Mouse (Mus musculus): ENCODE data around the gene Rasgrp4. TPM values are rescaled to one million over a fixed set of nuclear protein-coding genes. Genes with fewer than 3 reads are reported as not detected.

Rasgrp4 gene
- total and polyA plus RNA-seq, 3 experiments: 0.26 to 3.2 (median 1.4) TPM

DNA sequence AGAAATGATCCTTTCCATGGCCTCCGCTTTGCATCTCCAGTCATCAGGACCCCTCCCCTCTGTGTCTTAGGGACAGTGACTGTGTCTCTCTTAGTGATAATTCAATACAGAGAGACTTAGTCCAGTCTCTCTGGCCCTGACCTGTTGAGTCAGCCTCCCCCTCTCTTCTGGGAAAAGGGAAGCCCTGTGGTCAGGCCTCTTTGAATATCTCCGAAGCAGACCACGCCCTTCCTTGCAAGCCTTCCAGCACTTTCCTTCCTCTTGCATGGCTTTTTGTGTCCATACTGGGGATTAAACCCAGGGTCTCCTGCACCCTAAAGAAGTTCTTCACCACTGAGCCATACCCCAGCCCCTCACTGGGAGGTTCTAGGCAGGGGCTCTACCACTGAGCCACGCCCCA is 9.4 kb downstream of the Rasgrp4 start:
- TF ChIP-seq ZNF384 (IDR thresholded peaks at IDR 0.05; ENCODE audit: low read depth, low read length): no peak
- TF ChIP-seq MAX (IDR thresholded peaks at IDR 0.05; ENCODE audit: low read length): no peak
- no peak for TF ChIP-seq MAZ (IDR thresholded peaks at IDR 0.05; ENCODE audit: low read depth, low read length)
- TF ChIP-seq BHLHE40 (IDR thresholded peaks at IDR 0.05; ENCODE audit: low read depth, low read length): no peak
- TF ChIP-seq SIN3A (IDR thresholded peaks at IDR 0.05; ENCODE audit: low read length): no peak
- TF ChIP-seq TBP (conservative IDR thresholded peaks at IDR 0.05; ENCODE audit: low read depth, low read length): no peak
- TF ChIP-seq RAD21 (IDR thresholded peaks at IDR 0.05; ENCODE audit: low read depth, low read length): no peak
- no peak for TF ChIP-seq HCFC1 (IDR thresholded peaks at IDR 0.05; ENCODE audit: low read depth, low read length)
- TF ChIP-seq MYC (IDR thresholded peaks at IDR 0.05; ENCODE audit: low read depth, low read length): no peak
- no peak for TF ChIP-seq MXI1 (IDR thresholded peaks at IDR 0.05; ENCODE audit: low read depth, low read length)
- no peak for TF ChIP-seq USF1 (IDR thresholded peaks at IDR 0.05; ENCODE audit: low read depth, low read length)
- TF ChIP-seq ZKSCAN1 (IDR thresholded peaks at IDR 0.05; ENCODE audit: borderline replicate concordance, low read depth, low read length): no peak
- TF ChIP-seq TCF12 (IDR thresholded peaks at IDR 0.05; ENCODE audit: low read depth, low read length): no peak
- TF ChIP-seq EP300 (IDR thresholded peaks at IDR 0.05; ENCODE audit: low read length): no peak
- no peak for TF ChIP-seq IRF4 (IDR thresholded peaks at IDR 0.05; ENCODE audit: low read depth, low read length)
- no peak for TF ChIP-seq JUN (IDR thresholded peaks at IDR 0.05; ENCODE audit: insufficient read depth, low read depth, low read length)
- in situ Hi-C loops (cut with MboI; ENCODE audit: low pct_ligation_motif_present, low pct_unique_long_range_greater_than_20kb, low sequenced_read_pairs): no loop called here
- no peak for DNase-seq (ENCODE audit: extremely low read depth)
- H3K4me2 ChIP-seq (ENCODE audit: insufficient read depth, low read depth, poor library complexity, severe bottlenecking): no peak overlapping the region
- H3K27ac ChIP-seq (ENCODE audit: insufficient read depth, low read depth): no peak overlapping the region
- no peaks in the 10 kb centered on the region for H3K27me3 ChIP-seq (replicated peaks)
- H3K9me3 ChIP-seq (replicated peaks; ENCODE audit: low read length): no peaks in the 10 kb centered on the region
- H3K9ac ChIP-seq (ENCODE audit: insufficient read depth, low read depth): no peak overlapping the region
- no peak overlapping the region for H3K4me3 ChIP-seq (replicated peaks in 1 of 3; ENCODE audit: low read depth in 2 of 3, low read length in 2 of 3, poor library complexity in 1 of 3)
- H3K36me3 ChIP-seq (replicated peaks in 1 of 2; ENCODE audit: control insufficient read depth in 1 of 2, insufficient read depth in 1 of 2, low read length in 1 of 2): peaks cover 0 to 7% of the 10 kb centered on the region in 2 experiments
- H3K4me1 ChIP-seq (ENCODE audit: control insufficient read depth in 1 of 2, insufficient read depth in 2 of 2): peaks cover 12 to 37% of the 10 kb centered on the region in 2 experiments
- dilution Hi-C loops (cut with MboI; ENCODE audit: extremely low pct_ligation_motif_present, extremely low pct_unique_long_range_greater_than_20kb, low sequenced_read_pairs): no loop called here
- no peaks in the 10 kb centered on the region for H3K79me2 ChIP-seq (replicated peaks; ENCODE audit: control insufficient read depth, extremely low read depth, insufficient read depth, poor library complexity, severe bottlenecking)

- H3K27ac ChIP-seq (ENCODE audit: insufficient read depth, low read depth): no peak overlapping the region
- TF ChIP-seq USF1 (IDR thresholded peaks at IDR 0.05; ENCODE audit: low read depth, low read length) (no peak), ZNF384 (IDR thresholded peaks at IDR 0.05; ENCODE audit: low read depth, low read length) (no peak), ELF1 (IDR thresholded peaks at IDR 0.05; ENCODE audit: low read depth, low read length) (no peak), ZC3H11A (IDR thresholded peaks at IDR 0.05; ENCODE audit: low read depth, low read length) (no peak), ZMIZ1 (IDR thresholded peaks at IDR 0.05; ENCODE audit: low read depth, low read length) (no peak), ZKSCAN1 (IDR thresholded peaks at IDR 0.05; ENCODE audit: borderline replicate concordance, low read depth, low read length) (no peak), MAZ (IDR thresholded peaks at IDR 0.05; ENCODE audit: low read depth, low read length) (no peak), SIN3A (IDR thresholded peaks at IDR 0.05; ENCODE audit: low read length) (no peak)
- H3K4me2 ChIP-seq (ENCODE audit: insufficient read depth, low read depth, poor library complexity, severe bottlenecking): no peak overlapping the region
- no peaks in the 10 kb centered on the region for H3K27me3 ChIP-seq (replicated peaks)
- no peak for DNase-seq (ENCODE audit: extremely low read depth)
- no peak overlapping the region for H3K9ac ChIP-seq (ENCODE audit: insufficient read depth, low read depth)
- H3K4me3 ChIP-seq (replicated peaks in 1 of 3; ENCODE audit: low read depth in 2 of 3, low read length in 2 of 3, poor library complexity in 1 of 3): no peak overlapping the region
- H3K4me1 ChIP-seq (ENCODE audit: control insufficient read depth in 1 of 2, insufficient read depth in 2 of 2): peaks cover 7 to 31% of the 10 kb centered on the region in 2 experiments
- in situ Hi-C loops (cut with MboI; ENCODE audit: low pct_ligation_motif_present, low pct_unique_long_range_greater_than_20kb, low sequenced_read_pairs): no loop called here
- no peaks in the 10 kb centered on the region for H3K79me2 ChIP-seq (replicated peaks; ENCODE audit: control insufficient read depth, extremely low read depth, insufficient read depth, poor library complexity, severe bottlenecking)
- peaks cover 0 to 10% of the 10 kb centered on the region in 2 experiments for H3K36me3 ChIP-seq (replicated peaks in 1 of 2; ENCODE audit: control insufficient read depth in 1 of 2, insufficient read depth in 1 of 2, low read length in 1 of 2)
- H3K9me3 ChIP-seq (replicated peaks; ENCODE audit: low read length): no peaks in the 10 kb centered on the region
- dilution Hi-C loops (cut with MboI; ENCODE audit: extremely low pct_ligation_motif_present, extremely low pct_unique_long_range_greater_than_20kb, low sequenced_read_pairs): no loop called here
Measured at GRCm38 (mm10) chr7:29146625-29147367, 12.1 kb downstream of the Rasgrp4 start.
